19 mouse cellular contexts compared by ENCODE assay signal in genomic region chr9:115229145-115229544, GRCm38 (mm10).
DNase-seq lines count a peak whose midpoint lies in the region; ATAC-seq lines count a peak whose summit lies in the region.
"Had no signal": no experiment of that assay in that cellular context is flagged by ENCODE, and none has a peak within 500 bp of the region (broad histone marks: within the 10 kb centered on the region; RNA-seq: fewer than 3 reads in every experiment).

No protein-coding gene starts in this region.

- H3K27me3 ChIP-seq in hindbrain, embryonic 10.5 days (ENCODE audit: insufficient read depth, poor library complexity, severe bottlenecking), result no peaks in the 10 kb centered on the region
- no peaks in the 10 kb centered on the region for H3K27me3 ChIP-seq in hindbrain, embryonic 16.5 days (replicated peaks; ENCODE audit: control insufficient read depth, insufficient read depth, low read length)
- H3K27me3 ChIP-seq: embryonic facial prominence, embryonic 12.5 days; forebrain, embryonic 13.5 days; forebrain, embryonic 15.5 days had no signal

- H3K4me1 ChIP-seq in hindbrain, embryonic 10.5 days (replicated peaks), result peaks cover 34% of the 10 kb centered on the region
- no peaks in the 10 kb centered on the region for H3K4me1 ChIP-seq in hindbrain, embryonic 16.5 days (ENCODE audit: control insufficient read depth, insufficient read depth, low read depth, low read length)
- H3K4me1 ChIP-seq: embryonic facial prominence, embryonic 12.5 days had no signal

- no peak overlapping the region for H3K4me2 ChIP-seq in hindbrain, embryonic 16.5 days (ENCODE audit: low read length)
- H3K4me2 ChIP-seq: embryonic facial prominence, embryonic 12.5 days; forebrain, embryonic 13.5 days; forebrain, embryonic 15.5 days had no signal

- 0 out of 2 replicates have a peak overlapping the region, but pooled peaks have one; percentile 26 for H3K27ac ChIP-seq in hindbrain, embryonic 10.5 days
- H3K27ac ChIP-seq in hindbrain, embryonic 16.5 days (ENCODE audit: low read depth, low read length), result no peak overlapping the region
- H3K27ac ChIP-seq: embryonic facial prominence, embryonic 12.5 days; forebrain, embryonic 13.5 days; forebrain, embryonic 15.5 days had no signal

- H3K9me3 ChIP-seq in hindbrain, embryonic 10.5 days, result no peaks in the 10 kb centered on the region
- H3K9me3 ChIP-seq in hindbrain, embryonic 16.5 days (ENCODE audit: control insufficient read depth, low read length), result no peaks in the 10 kb centered on the region
- H3K9me3 ChIP-seq: embryonic facial prominence, embryonic 10.5 days; embryonic facial prominence, embryonic 12.5 days; forebrain, embryonic 13.5 days; forebrain, embryonic 15.5 days had no signal

- intact Hi-C loops in heart, postnatal 25 days (cut with DNase I), result loop anchor here (10.0 kb wide), 1 partner anchor 134 kb away; no protein-coding TSS in a partner anchor

- DNase-seq in heart, adult 11 months, result peak; percentile 81
- no peak for DNase-seq in heart, postnatal 25 days (ENCODE audit: low spot score)
- DNase-seq in hindbrain, embryonic 10.5 days (ENCODE audit: low spot score), result no peak
- DNase-seq in right cerebral cortex, adult 18-20 months, result peak; percentile 29
- no peak for DNase-seq in right cerebral cortex, postnatal 14 days
- DNase-seq in liver, result no peak
- DNase-seq: adrenal gland, adult 2 months; adrenal gland, postnatal 10 days; adrenal gland, postnatal 25 days; cerebellum, adult 11-12 months; cerebellum, adult 2 months; cerebellum, adult 9-10 months; cerebellum, postnatal 25 days had no signal

- WGBS in hindbrain, embryonic 10.5 days, result 72% methylated on average over 4 of the region's 4 CpGs
- 82% methylated on average over 4 of the region's 4 CpGs for WGBS in hindbrain, embryonic 16.5 days

- H3K36me3 ChIP-seq in hindbrain, embryonic 10.5 days, result no peaks in the 10 kb centered on the region
- 0 out of 2 replicates have a peak, but pooled peaks cover 2% of the 10 kb centered on the region for H3K36me3 ChIP-seq in hindbrain, embryonic 16.5 days (ENCODE audit: control insufficient read depth, insufficient read depth, low read length)
- H3K36me3 ChIP-seq: embryonic facial prominence, embryonic 10.5 days; embryonic facial prominence, embryonic 12.5 days; forebrain, embryonic 15.5 days had no signal

- H3K9ac ChIP-seq in hindbrain, embryonic 16.5 days (ENCODE audit: low read depth, low read length), result no peak overlapping the region
- H3K9ac ChIP-seq: embryonic facial prominence, embryonic 12.5 days; forebrain, embryonic 13.5 days; forebrain, embryonic 15.5 days had no signal

- ATAC-seq in hindbrain, embryonic 16.5 days, result no peak
- 0 out of 2 replicates have a peak, but pooled peaks have one; percentile 3 for ATAC-seq in megakaryocyte progenitor cell, adult 5-6 weeks (replicated peaks; ENCODE audit: poor library complexity)
- ATAC-seq: forebrain, embryonic 13.5 days; forebrain, embryonic 15.5 days had no signal

- no peak overlapping the region for H3K4me3 ChIP-seq in hindbrain, embryonic 10.5 days
- no peak overlapping the region for H3K4me3 ChIP-seq in hindbrain, embryonic 16.5 days (ENCODE audit: low read length)
- H3K4me3 ChIP-seq: embryonic facial prominence, embryonic 10.5 days; embryonic facial prominence, embryonic 12.5 days; forebrain, embryonic 13.5 days; forebrain, embryonic 15.5 days had no signal

Comparison
In these comparisons a context has a peak if more than half of its experiments do, and no peak if none do; other contexts are left out.
1. DNase-seq: peak in heart, adult 11 months (single experiment) and right cerebral cortex, adult 18-20 months (single experiment); none in heart, postnatal 25 days (single experiment), hindbrain, embryonic 10.5 days (single experiment), right cerebral cortex, postnatal 14 days (single experiment) and liver (single experiment).